ENCODE assay signal across 19 mouse cellular contexts in the genomic region with DNA sequence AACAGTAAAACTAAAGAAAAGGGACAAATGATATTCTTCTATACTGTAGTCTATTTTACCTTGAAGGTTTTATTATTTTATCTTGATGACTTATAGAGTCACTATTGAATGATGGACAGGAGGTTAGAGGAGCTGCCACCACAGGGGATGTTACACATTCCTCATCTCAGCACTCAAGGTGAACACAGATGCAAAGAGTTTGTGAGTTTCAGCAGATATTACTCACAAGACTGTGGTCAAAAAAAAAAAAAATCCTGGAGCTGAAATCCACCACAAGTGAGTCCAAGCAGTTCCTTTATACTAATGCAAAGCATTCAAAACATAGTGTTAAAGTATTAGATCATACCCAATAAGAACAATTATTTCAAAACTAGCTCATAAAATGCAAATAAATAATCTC.
A peak's percentile ranks its signal among the peaks of the same experiment; 100 is the strongest.
DNase-seq lines count a peak whose midpoint lies in the region.
"Had no signal": no experiment of that assay in that cellular context is flagged by ENCODE, and none has a peak within 500 bp of the region (broad histone marks: within the 10 kb centered on the region; RNA-seq: fewer than 3 reads in every experiment).

No protein-coding gene starts in this region.

- DNase-seq in 3134 (ENCODE audit: extremely low read depth, insufficient read length, low spot score) (peak; percentile 18), 3T3-L1 (ENCODE audit: low read depth, low spot score) (peak; percentile 68), 416B (ENCODE audit: low read depth) (peak; percentile 69)
- DNase-seq in cerebellum, postnatal 4 days (ENCODE audit: low spot score in 2 of 2), result no peak
- DNase-seq in thymus, postnatal 36 days, result no peak
- DNase-seq in retina, embryonic 14.5 days (ENCODE audit: low spot score), result no peak
- DNase-seq: adrenal gland, adult 2 months; adrenal gland, adult 8-10 months; adrenal gland, postnatal 10 days; adrenal gland, postnatal 14 days; adrenal gland, postnatal 25 days; adrenal gland, postnatal 36 days; B cell, adult 2 months; cerebellum, adult 11 months; cerebellum, adult 11-12 months; cerebellum, adult 18-20 months; cerebellum, adult 2 months; cerebellum, adult 8-10 months; cerebellum, adult 9-10 months had no signal

Comparison
In these comparisons a context has a peak if more than half of its experiments do, and no peak if none do; other contexts are left out.
1. DNase-seq: peak in 3134 (single experiment), 3T3-L1 (single experiment) and 416B (single experiment); none in cerebellum, postnatal 4 days (0 of 2), thymus, postnatal 36 days (0 of 2) and retina, embryonic 14.5 days (single experiment).